Mouse (Mus musculus) G1E (cell line): ENCODE results near the gene Allc.

ENCODE experiments used
- CTCF ChIP-seq: IDR thresholded peaks from 2 replicates; pipeline ENCODE4 v1.5.1; 2012; ENCODE audit warnings: low read depth, low read length, inconsistent platforms, mixed read lengths
- GATA1 ChIP-seq: IDR thresholded peaks from 2 replicates; pipeline ENCODE4 v1.6.1; 2012; ENCODE audit warnings: borderline replicate concordance, low read length, inconsistent platforms, mixed read lengths
- TAL1 ChIP-seq: conservative IDR thresholded peaks from 2 replicates; pipeline ENCODE4 v1.6.1; 2012; ENCODE audit warnings: low read depth, low read length, inconsistent platforms, mixed read lengths

DNA sequence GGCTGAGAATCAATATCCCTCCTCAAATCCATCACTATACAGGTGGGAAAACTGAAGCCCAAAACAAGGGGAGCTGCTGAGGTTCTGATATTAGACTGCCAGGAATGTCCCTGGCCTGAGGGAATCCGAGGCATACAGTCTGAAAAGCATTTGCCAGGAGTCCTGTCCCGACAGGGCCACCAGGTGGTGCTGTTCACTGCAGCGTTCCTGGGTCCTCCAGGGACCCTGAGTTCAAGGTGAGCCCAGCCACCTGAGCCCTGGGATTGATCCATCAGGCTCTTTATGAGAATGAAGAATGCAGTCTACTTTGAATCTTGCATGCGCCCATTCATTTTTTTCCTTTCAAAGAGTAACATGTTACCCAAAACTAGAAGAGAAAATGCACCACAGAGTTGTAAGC is 3.2 kb downstream of the Allc start:
- 0 out of 2 replicates have a peak, but pooled peaks have one; percentile 66 for TF ChIP-seq CTCF
- no peak for TF ChIP-seq TAL1
- TF ChIP-seq GATA1: no peak
